Mouse (Mus musculus) neural tube, embryonic 11.5 days (tissue): ENCODE measurements around the gene Zdhhc18. TPM values are rescaled to one million over a fixed set of nuclear protein-coding genes. Genes with fewer than 3 reads are reported as not detected.

Source experiments
- ATAC-seq: fragments of 200-750 bp; cut with Nextera tagmentation; 2 replicates; pipeline ENCODE4 v1.8.0; 2017; ENCODE audit warnings: moderate number of reproducible peaks, mild to moderate bottlenecking, moderate TSS enrichment, moderate library complexity; ENCODE audit not compliant: insufficient read depth, low FRiP score, low TSS enrichment
- DNase-seq: peaks from one replicate; pipeline ENCODE4 v3.0.0-alpha.2; 2015; ENCODE audit warnings: low spot score
- H3K27ac ChIP-seq: fragments of 300-500 bp; sonication (generic); 2 replicates; pipeline ENCODE4 v1.5.1; 2014; ENCODE audit warnings: low read depth, mild to moderate bottlenecking, low read length
- H3K27me3 ChIP-seq: fragments of 300-500 bp; sonication (generic); 2 replicates; pipeline ENCODE4 v1.6.1; 2014; ENCODE audit warnings: mild to moderate bottlenecking, low read length, mixed read lengths; ENCODE audit not compliant: control insufficient read depth, insufficient read depth
- H3K36me3 ChIP-seq: fragments of 300-500 bp; sonication (generic); 2 replicates; pipeline ENCODE4 v1.6.1; 2014; ENCODE audit warnings: mild to moderate bottlenecking, low read length, moderate library complexity, mixed read lengths; ENCODE audit not compliant: control insufficient read depth, insufficient read depth
- H3K4me1 ChIP-seq: fragments of 300-500 bp; sonication (generic); 2 replicates; pipeline ENCODE4 v1.6.1; 2014; ENCODE audit warnings: low read length, mixed read lengths; ENCODE audit not compliant: control insufficient read depth, insufficient read depth
- H3K4me2 ChIP-seq: fragments of 300-500 bp; sonication (generic); 2 replicates; pipeline ENCODE4 v1.6.1; 2014; ENCODE audit warnings: low read depth, mild to moderate bottlenecking, moderate library complexity
- H3K4me3 ChIP-seq: fragments of 300-500 bp; sonication (generic); 2 replicates; pipeline ENCODE4 v1.5.1; 2014; ENCODE audit warnings: low read depth, low read length
- H3K9ac ChIP-seq: fragments of 300-500 bp; sonication (generic); 2 replicates; pipeline ENCODE4 v1.6.1; 2014; ENCODE audit warnings: mild to moderate bottlenecking, low read length
- H3K9me3 ChIP-seq: fragments of 300-500 bp; sonication (generic); 2 replicates; pipeline ENCODE4 v1.6.1; 2016; ENCODE audit warnings: low read length; ENCODE audit not compliant: control insufficient read depth
- WGBS: fragments of 180-500 bp; shearing (Covaris S2); extraction: QIAGEN DNeasy Blood & Tissue Kit; methylation state at CpG from one replicate; pipeline ENCODE4 v1.1.7; 2014; 5-methylcytosine and 5-hydroxymethylcytosine counted together
- polyA plus RNA-seq: library from polyadenylated mRNA; unstranded; fragments of >200 nt; fragmentation: Nextera tagmentation; extraction: Ambion mirVana; gene quantifications from 2 replicates; pipeline ENCODE4 v1.2.1, GENCODE M21; 2014

Gene Zdhhc18
- polyA plus RNA-seq, 1 experiment from 2014 or later: 3.5 TPM

GRCm38 (mm10) chr4:133620668-133621067, 29.3 kb downstream of the Zdhhc18 start:
- H3K27me3 ChIP-seq: no peaks in the 10 kb centered on the region
- no peak overlapping the region for H3K4me2 ChIP-seq
- no peak for DNase-seq
- no peaks in the 10 kb centered on the region for H3K4me1 ChIP-seq
- no peak overlapping the region for H3K9ac ChIP-seq
- no peak overlapping the region for H3K27ac ChIP-seq
- H3K36me3 ChIP-seq: no peaks in the 10 kb centered on the region; the same call in 1 of the 2 replicates
- no peak overlapping the region for H3K4me3 ChIP-seq
- no peak for ATAC-seq
- no peaks in the 10 kb centered on the region for H3K9me3 ChIP-seq
- WGBS: 86% methylated on average over 8 of the region's 8 CpGs

GRCm38 (mm10) chr4:133619473-133620136, 30.3 kb downstream of the Zdhhc18 start:
- WGBS: 79% methylated on average over 4 of the region's 4 CpGs
- Histone ChIP-seq H3K4me1 (no peaks in the 10 kb centered on the region), H3K4me2 (no peak overlapping the region), H3K36me3 (no peaks in the 10 kb centered on the region; the same call in 1 of the 2 replicates), H3K9me3 (no peaks in the 10 kb centered on the region), H3K27me3 (no peaks in the 10 kb centered on the region), H3K27ac (no peak overlapping the region), H3K9ac (no peak overlapping the region), H3K4me3 (no peak overlapping the region)
- DNase-seq (no peak), ATAC-seq (no peak)

- ATAC-seq: no peak
- H3K4me1 ChIP-seq: no peaks in the 10 kb centered on the region
- H3K36me3 ChIP-seq: no peaks in the 10 kb centered on the region; the same call in 1 of the 2 replicates
- H3K27me3 ChIP-seq: no peaks in the 10 kb centered on the region
- no peak overlapping the region for H3K4me3 ChIP-seq
- H3K4me2 ChIP-seq: no peak overlapping the region
- no peak for DNase-seq
- no peak overlapping the region for H3K9ac ChIP-seq
- H3K27ac ChIP-seq: no peak overlapping the region
- 97% methylated on average over 11 of the region's 11 CpGs for WGBS
- H3K9me3 ChIP-seq: no peaks in the 10 kb centered on the region
Measured at GRCm38 (mm10) chr4:133617936-133618335, 32.0 kb downstream of the Zdhhc18 start.

- H3K36me3 ChIP-seq: peaks cover 8% of the 10 kb centered on the region
Measured at GRCm38 (mm10) chr4:133615416-133615815, 34.5 kb downstream of the Zdhhc18 start.

GRCm38 (mm10) chr4:133614274-133614761, 35.6 kb downstream of the Zdhhc18 start:
- Histone ChIP-seq H3K36me3 (peaks cover 8% of the 10 kb centered on the region), H3K27me3 (no peaks in the 10 kb centered on the region), H3K4me1 (no peaks in the 10 kb centered on the region), H3K27ac (no peak overlapping the region), H3K4me2 (no peak overlapping the region), H3K4me3 (no peak overlapping the region), H3K9me3 (no peaks in the 10 kb centered on the region), H3K9ac (no peak overlapping the region)
- ATAC-seq (no peak), DNase-seq (no peak)
- WGBS: 90% methylated on average over 8 of the region's 8 CpGs

More at GRCm38 (mm10) chr4:133615416-133615815, 34.5 kb downstream of the Zdhhc18 start:
- Histone ChIP-seq H3K4me2 (no peak overlapping the region), H3K9ac (no peak overlapping the region), H3K4me3 (no peak overlapping the region), H3K27ac (no peak overlapping the region), H3K4me1 (no peaks in the 10 kb centered on the region), H3K27me3 (no peaks in the 10 kb centered on the region), H3K9me3 (no peaks in the 10 kb centered on the region)
- DNase-seq (no peak), ATAC-seq (no peak)
- WGBS: 83% methylated on average over 10 of the region's 10 CpGs

GRCm38 (mm10) chr4:133613867-133614266, 36.1 kb downstream of the Zdhhc18 start:
- H3K4me1 ChIP-seq: no peaks in the 10 kb centered on the region
- H3K27ac ChIP-seq: no peak overlapping the region
- no peak for ATAC-seq
- 83% methylated on average over 4 of the region's 4 CpGs for WGBS
- H3K9ac ChIP-seq: no peak overlapping the region
- H3K4me2 ChIP-seq: no peak overlapping the region
- no peak for DNase-seq
- no peaks in the 10 kb centered on the region for H3K9me3 ChIP-seq
- H3K4me3 ChIP-seq: no peak overlapping the region
- no peaks in the 10 kb centered on the region for H3K27me3 ChIP-seq
- H3K36me3 ChIP-seq: peaks cover 8% of the 10 kb centered on the region

- no peak overlapping the region for H3K9ac ChIP-seq
- H3K36me3 ChIP-seq: peaks cover 11% of the 10 kb centered on the region
- no peak overlapping the region for H3K27ac ChIP-seq
- WGBS: 94% methylated on average over 8 of the region's 8 CpGs
- no peak overlapping the region for H3K4me3 ChIP-seq
- H3K4me2 ChIP-seq: no peak overlapping the region
- H3K4me1 ChIP-seq: no peaks in the 10 kb centered on the region
- DNase-seq (no peak), ATAC-seq (no peak)
- no peaks in the 10 kb centered on the region for H3K9me3 ChIP-seq
- H3K27me3 ChIP-seq: no peaks in the 10 kb centered on the region
Measured at GRCm38 (mm10) chr4:133613026-133613425, 36.9 kb downstream of the Zdhhc18 start.

- no peak overlapping the region for H3K4me2 ChIP-seq
- H3K27ac ChIP-seq: no peak overlapping the region
- H3K9me3 ChIP-seq: no peaks in the 10 kb centered on the region
- H3K36me3 ChIP-seq: peaks cover 11% of the 10 kb centered on the region
- no peaks in the 10 kb centered on the region for H3K27me3 ChIP-seq
- WGBS: 93% methylated on average over 7 of the region's 7 CpGs
- DNase-seq (no peak), ATAC-seq (no peak)
- H3K9ac ChIP-seq: no peak overlapping the region
- H3K4me1 ChIP-seq: no peaks in the 10 kb centered on the region
- no peak overlapping the region for H3K4me3 ChIP-seq
Measured at GRCm38 (mm10) chr4:133612416-133612815, 37.5 kb downstream of the Zdhhc18 start.

- no peak for ATAC-seq
- DNase-seq: no peak
- H3K27ac ChIP-seq: no peak overlapping the region
- no peak overlapping the region for H3K9ac ChIP-seq
- no peak overlapping the region for H3K4me3 ChIP-seq
- no peaks in the 10 kb centered on the region for H3K27me3 ChIP-seq
- peaks cover 11% of the 10 kb centered on the region for H3K36me3 ChIP-seq
- no peaks in the 10 kb centered on the region for H3K4me1 ChIP-seq
- WGBS: 96% methylated on average over 5 of the region's 5 CpGs
- no peak overlapping the region for H3K4me2 ChIP-seq
- no peaks in the 10 kb centered on the region for H3K9me3 ChIP-seq
Measured at GRCm38 (mm10) chr4:133611815-133612214, 38.1 kb downstream of the Zdhhc18 start.
